Mouse (Mus musculus) small intestine, adult 2 months (tissue): ENCODE results near the gene Hacd3.

ENCODE experiments used
- CTCF ChIP-seq: fragments of 200-500 bp; IDR thresholded peaks from 2 replicates; pipeline ENCODE4 v1.5.1; 2012; ENCODE audit warnings: low read depth, mild to moderate bottlenecking, control low read depth, inconsistent platforms, low read length, moderate library complexity, mixed read lengths; ENCODE audit not compliant: insufficient replicate concordance, insufficient read length; ENCODE audit errors: extremely low read depth
- POLR2A ChIP-seq: fragments of 200-500 bp; IDR thresholded peaks from 2 replicates; pipeline ENCODE4 v1.6.1; 2012; ENCODE audit warnings: low read depth, mild to moderate bottlenecking, control low read depth, inconsistent platforms, low read length, moderate library complexity

- TF ChIP-seq CTCF, result no peak
- no peak for TF ChIP-seq POLR2A
Observed at GRCm38 (mm10) chr9:65005737-65006136, 15.8 kb downstream of the Hacd3 start.
